Mouse (Mus musculus): ENCODE results near the gene 4930524B15Rik.

GRCm38 (mm10) chr11:32026634-32027033, 61.2 kb downstream of the 4930524B15Rik start:
- TF ChIP-seq POLR2A (IDR thresholded peaks at IDR 0.05; ENCODE audit: control insufficient read depth, extremely low read depth, insufficient read depth, low read length, poor library complexity) (no peak), CTCF (IDR thresholded peaks at IDR 0.05; ENCODE audit: borderline replicate concordance, control insufficient read depth, extremely low read depth, insufficient read depth, low read length, poor library complexity) (no peak)
